17 mouse cellular contexts compared by ENCODE assay signal in genomic region chr17:5327480-5328180, GRCm38 (mm10).
DNase-seq lines count a peak whose midpoint lies in the region; ATAC-seq and TF ChIP-seq lines count a peak whose summit lies in the region.
"Had no signal": no experiment of that assay in that cellular context is flagged by ENCODE, and none has a peak within 500 bp of the region (broad histone marks: within the 10 kb centered on the region; RNA-seq: fewer than 3 reads in every experiment).

No protein-coding gene starts in this region.

- no peak for DNase-seq in forebrain, embryonic 11.5 days (ENCODE audit: low spot score)
- peak; percentile 89 for DNase-seq in MEL (ENCODE audit: low read depth, low spot score)
- peak; percentile 91 for DNase-seq in fibroblast of lung, adult 2 months (ENCODE audit: low read depth)
- DNase-seq in right cerebral cortex, postnatal 10 days (ENCODE audit: low spot score in 2 of 2): no peak
- DNase-seq in T-cell, adult 2 months (ENCODE audit: low spot score): no peak
- DNase-seq: adrenal gland, adult 2 months; cerebellum, adult 11 months; embryo, embryonic 11 days; kidney, adult 8-10 months; lung, postnatal 10 days had no signal

- H3K4me1 ChIP-seq in forebrain, embryonic 15.5 days: peaks cover 42% of the 10 kb centered on the region
- H3K4me1 ChIP-seq in forebrain, embryonic 11.5 days (replicated peaks; ENCODE audit: control insufficient read depth, insufficient read depth, low read length): peaks cover 18% of the 10 kb centered on the region; the same call in 1 of the 2 replicates
- H3K4me1 ChIP-seq in MEL (ENCODE audit: control insufficient read depth in 1 of 2, insufficient read depth in 2 of 2, low read length in 2 of 2): peaks cover 17 to 19% of the 10 kb centered on the region in 2 experiments

- no peaks in the 10 kb centered on the region for H3K79me2 ChIP-seq in MEL (ENCODE audit: control insufficient read depth, insufficient read depth, low read length, poor library complexity)

- H3K4me3 ChIP-seq in forebrain, embryonic 15.5 days: no peak overlapping the region
- H3K4me3 ChIP-seq in forebrain, embryonic 11.5 days (ENCODE audit: low read depth, low read length): no peak overlapping the region
- no peak overlapping the region for H3K4me3 ChIP-seq in MEL (ENCODE audit: control insufficient read depth in 1 of 2, insufficient read depth in 1 of 2, low read depth in 2 of 2, low read length in 2 of 2)
- H3K4me3 ChIP-seq: hindbrain, embryonic 15.5 days; limb, embryonic 10.5 days; myocyte had no signal

- H3K9me3 ChIP-seq in forebrain, embryonic 15.5 days: no peaks in the 10 kb centered on the region
- H3K9me3 ChIP-seq in forebrain, embryonic 11.5 days (ENCODE audit: control insufficient read depth, low read length): no peaks in the 10 kb centered on the region
- H3K9me3 ChIP-seq in MEL (replicated peaks; ENCODE audit: insufficient read depth, low read length): no peaks in the 10 kb centered on the region
- H3K9me3 ChIP-seq: hindbrain, embryonic 15.5 days; limb, embryonic 10.5 days had no signal

- no peaks in the 10 kb centered on the region for H3K27me3 ChIP-seq in forebrain, embryonic 15.5 days
- peaks cover 2% of the 10 kb centered on the region; the same call in 1 of the 2 replicates for H3K27me3 ChIP-seq in forebrain, embryonic 11.5 days (ENCODE audit: control insufficient read depth, insufficient read depth, low read length)
- H3K27me3 ChIP-seq in MEL (ENCODE audit: control insufficient read depth in 1 of 2, insufficient read depth in 2 of 2, low read length in 2 of 2): no peaks in the 10 kb centered on the region
- H3K27me3 ChIP-seq: hindbrain, embryonic 15.5 days had no signal

- TF ChIP-seq POLR2A in MEL (IDR thresholded peaks at IDR 0.05; ENCODE audit: control insufficient read depth in 1 of 2, insufficient read depth in 1 of 2, low read depth in 1 of 2, low read length in 2 of 2, poor library complexity in 1 of 2): peak in 1 of 2 experiments; percentile 38; a peak in 1 of 4 replicates

- TF ChIP-seq RAD21 in MEL (IDR thresholded peaks at IDR 0.05; ENCODE audit: low read depth, low read length): no peak

- no peak overlapping the region for H3K4me2 ChIP-seq in forebrain, embryonic 15.5 days (replicated peaks)
- H3K4me2 ChIP-seq in forebrain, embryonic 11.5 days (ENCODE audit: low read depth, low read length, severe bottlenecking): no peak overlapping the region
- H3K4me2 ChIP-seq: heart, embryonic 11.5 days; hindbrain, embryonic 15.5 days had no signal

- H3K27ac ChIP-seq in forebrain, embryonic 15.5 days (replicated peaks): no peak overlapping the region
- no peak overlapping the region for H3K27ac ChIP-seq in forebrain, embryonic 11.5 days (ENCODE audit: low read depth, low read length)
- peak overlapping the region; percentile 80 for H3K27ac ChIP-seq in MEL (ENCODE audit: control insufficient read depth, low read depth, low read length)
- H3K27ac ChIP-seq: hindbrain, embryonic 15.5 days; limb, embryonic 10.5 days had no signal

- 80% methylated on average over 12 of the region's 12 CpGs for WGBS in forebrain, embryonic 15.5 days
- 95% methylated on average over 12 of the region's 12 CpGs for WGBS in forebrain, embryonic 11.5 days

- H3K36me3 ChIP-seq in forebrain, embryonic 15.5 days: peaks cover 12% of the 10 kb centered on the region; the same call in 1 of the 2 replicates
- peaks cover 6% of the 10 kb centered on the region for H3K36me3 ChIP-seq in forebrain, embryonic 11.5 days (ENCODE audit: control insufficient read depth, insufficient read depth, low read length)
- H3K36me3 ChIP-seq in MEL (ENCODE audit: control insufficient read depth in 1 of 2, insufficient read depth in 2 of 2, low read length in 2 of 2): peaks cover 5 to 26% of the 10 kb centered on the region in 2 experiments

- no peak overlapping the region for H3K9ac ChIP-seq in forebrain, embryonic 15.5 days (replicated peaks)
- H3K9ac ChIP-seq in forebrain, embryonic 11.5 days (ENCODE audit: low read length): no peak overlapping the region
- H3K9ac ChIP-seq in MEL (ENCODE audit: control insufficient read depth, low read depth, low read length, poor library complexity, severe bottlenecking): peak overlapping the region; percentile 18; the same call in 1 of the 2 replicates
- H3K9ac ChIP-seq: hindbrain, embryonic 15.5 days had no signal

- 0 out of 2 replicates have a peak, but pooled peaks have one; percentile 38 for ATAC-seq in forebrain, embryonic 15.5 days (replicated peaks)
- no peak for ATAC-seq in forebrain, embryonic 11.5 days (replicated peaks; ENCODE audit: low FRiP score)
- peak; percentile 87 for ATAC-seq in megakaryocyte, adult 5-6 weeks (ENCODE audit: poor library complexity, severe bottlenecking)
- no peak for ATAC-seq in frontal cortex, adult (ENCODE audit: low TSS enrichment)

- TF ChIP-seq EP300 in MEL (IDR thresholded peaks at IDR 0.05; ENCODE audit: low read depth in 1 of 2, low read length in 2 of 2): peak; percentile 76 to 79; a peak in 3 of 4 replicates

- TF ChIP-seq CTCF in MEL (IDR thresholded peaks at IDR 0.05 in 2 of 3, conservative IDR thresholded peaks at IDR 0.05 in 1 of 3; ENCODE audit: control insufficient read depth in 1 of 3, insufficient read depth in 1 of 3, low read depth in 2 of 3, low read length in 3 of 3, poor library complexity in 1 of 3, severe bottlenecking in 1 of 3): no peak

TF ChIP-seq in MEL, 35 proteins besides CTCF, POLR2A, EP300 and RAD21:
- TF ChIP-seq TCF12 (IDR thresholded peaks at IDR 0.05; ENCODE audit: low read depth, low read length) (peak; percentile 51; the same call in 1 of the 2 replicates), TAL1 (IDR thresholded peaks at IDR 0.05; ENCODE audit: low read length) (0 out of 2 replicates have a peak, but pooled peaks have one; percentile 6), HCFC1 (IDR thresholded peaks at IDR 0.05; ENCODE audit: low read depth, low read length) (no peak), JUND (IDR thresholded peaks at IDR 0.05; ENCODE audit: low read depth, low read length) (no peak), SIN3A (IDR thresholded peaks at IDR 0.05; ENCODE audit: low read length) (peak; percentile 35; the same call in 1 of the 2 replicates), NELFE (IDR thresholded peaks at IDR 0.05; ENCODE audit: low read depth, low read length) (peak; percentile 51), ZMIZ1 (IDR thresholded peaks at IDR 0.05; ENCODE audit: low read depth, low read length) (no peak; the same call in 1 of the 2 replicates), E2F4 (IDR thresholded peaks at IDR 0.05; ENCODE audit: borderline replicate concordance, low read depth, low read length) (0 out of 2 replicates have a peak, but pooled peaks have one; percentile 33), ETS1 (IDR thresholded peaks at IDR 0.05; ENCODE audit: low read depth, low read length) (peak; percentile 65), KAT2A (conservative IDR thresholded peaks at IDR 0.05; ENCODE audit: low read depth, low read length) (no peak), GABPA (IDR thresholded peaks at IDR 0.05; ENCODE audit: low read depth, low read length) (no peak), MEF2A (IDR thresholded peaks at IDR 0.05; ENCODE audit: extremely low read depth, insufficient replicate concordance, low read depth, low read length, poor library complexity, severe bottlenecking) (no peak), MYC (IDR thresholded peaks at IDR 0.05; ENCODE audit: low read depth, low read length) (peak; percentile 13; the same call in 1 of the 2 replicates), MYB (IDR thresholded peaks at IDR 0.05; ENCODE audit: low read depth, low read length) (peak; percentile 57), GATA1 (IDR thresholded peaks at IDR 0.05; ENCODE audit: low read depth, low read length) (peak; percentile 25; the same call in 1 of the 2 replicates), TBP (IDR thresholded peaks at IDR 0.05; ENCODE audit: low read depth, low read length) (peak; percentile 34; the same call in 1 of the 2 replicates), MAZ (IDR thresholded peaks at IDR 0.05; ENCODE audit: low read depth, low read length) (no peak), CHD1 (IDR thresholded peaks at IDR 0.05; ENCODE audit: low read depth, low read length) (no peak), ELF1 (IDR thresholded peaks at IDR 0.05; ENCODE audit: low read depth, low read length) (peak; percentile 27; the same call in 1 of the 2 replicates)

Comparison
In these comparisons a context has a peak if more than half of its experiments do, and no peak if none do; other contexts are left out.
1. ATAC-seq: peak in forebrain, embryonic 15.5 days (single experiment) and megakaryocyte, adult 5-6 weeks (single experiment); none in forebrain, embryonic 11.5 days (single experiment) and frontal cortex, adult (single experiment).
2. DNase-seq: peak in MEL (single experiment) and fibroblast of lung, adult 2 months (single experiment); none in forebrain, embryonic 11.5 days (single experiment), right cerebral cortex, postnatal 10 days (0 of 2) and T-cell, adult 2 months (single experiment).